Mouse (Mus musculus): Measurements from ENCODE around the gene Rin3. TPM values are rescaled to one million over a fixed set of nuclear protein-coding genes. Genes with fewer than 3 reads are reported as not detected.

Gene Rin3
- polyA plus RNA-seq, 1 experiment from 2014 or later: 17.7 TPM

DNA sequence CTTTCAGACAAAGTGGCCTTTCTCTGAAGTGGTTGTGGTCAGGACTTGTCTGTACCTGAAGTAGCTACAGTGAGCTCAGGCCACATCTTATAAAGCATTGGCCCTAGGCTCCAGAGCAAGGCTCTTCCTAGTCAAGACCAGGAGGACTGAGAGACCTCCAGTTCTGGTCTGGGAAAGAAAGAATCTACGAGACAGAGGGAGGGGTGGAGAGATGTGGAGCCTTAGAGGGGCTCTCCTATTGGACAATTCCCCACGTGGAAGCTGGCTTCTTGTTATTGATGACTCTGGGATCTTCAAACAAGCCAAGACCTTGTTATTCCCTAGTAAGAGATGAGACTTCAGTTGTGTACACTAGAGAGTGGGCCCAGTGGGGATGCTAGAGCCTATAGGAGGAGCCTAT, 6.0 kb downstream of the Rin3 start:
- no peak for TF ChIP-seq CTCF (IDR thresholded peaks at IDR 0.05)
- no peak for TF ChIP-seq EP300 (IDR thresholded peaks at IDR 0.05)
- Histone ChIP-seq H3K27ac (ENCODE audit: low read length) (peak overlapping the region; percentile 66), H3K9ac (replicated peaks; ENCODE audit: low read depth) (no peak overlapping the region), H3K27me3 (replicated peaks; ENCODE audit: insufficient read depth, low read length) (no peaks in the 10 kb centered on the region), H3K4me2 (replicated peaks; ENCODE audit: low read depth, low read length) (no peak overlapping the region), H3K36me3 (ENCODE audit: insufficient read depth, low read length) (no peaks in the 10 kb centered on the region), H3K4me3 (ENCODE audit: low read depth, low read length) (no peak overlapping the region), H3K4me1 (ENCODE audit: insufficient read depth, low read depth, low read length) (peaks cover 64% of the 10 kb centered on the region), H3K9me3 (ENCODE audit: low read length) (no peaks in the 10 kb centered on the region)
- DNase-seq (ENCODE audit: low spot score) (no peak), ATAC-seq (no peak)
- 43% methylated on average over 2 of the region's 2 CpGs for WGBS

DNA sequence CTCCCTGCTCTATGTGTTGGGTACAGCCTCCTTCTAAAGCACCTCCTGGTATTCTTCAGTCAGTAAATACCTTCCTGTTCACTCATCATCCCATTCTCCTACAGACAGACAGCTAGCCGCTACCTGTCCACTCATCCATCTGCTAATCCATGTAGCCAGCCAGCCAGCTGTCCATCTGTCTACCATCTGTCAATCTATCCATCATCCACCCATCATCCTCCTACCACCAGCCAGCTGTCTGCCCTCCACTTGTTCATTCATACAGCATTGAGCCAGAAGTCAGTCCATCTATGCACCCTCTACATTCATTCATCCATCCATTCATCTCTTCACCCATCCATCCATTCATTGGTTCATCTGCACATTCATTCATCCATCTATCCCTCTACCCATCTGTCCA, 6.7 kb downstream of the Rin3 start:
- ATAC-seq: no peak

DNA sequence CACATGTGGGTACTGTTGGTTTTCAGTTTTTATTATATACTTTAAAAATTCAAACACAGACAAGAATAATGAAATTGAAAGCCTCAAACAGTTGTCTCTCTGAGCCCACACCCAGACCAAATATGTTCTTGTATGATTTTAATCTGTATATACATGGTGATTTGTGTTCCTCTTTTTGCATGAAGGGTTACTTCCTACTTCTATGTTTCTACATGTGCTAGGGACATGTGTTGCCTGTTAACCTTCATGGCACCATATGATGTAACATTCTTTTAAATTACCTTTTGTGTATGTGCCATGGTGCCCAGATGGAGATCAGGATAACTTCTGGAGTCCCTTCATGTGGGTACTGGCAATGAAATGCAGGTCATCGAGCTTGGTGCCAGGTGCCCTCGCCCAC, 7.8 kb downstream of the Rin3 start:
- Histone ChIP-seq H3K4me2 (replicated peaks; ENCODE audit: low read depth, low read length) (no peak overlapping the region), H3K4me1 (ENCODE audit: insufficient read depth, low read depth, low read length) (peaks cover 56% of the 10 kb centered on the region), H3K27me3 (replicated peaks; ENCODE audit: insufficient read depth, low read length) (no peaks in the 10 kb centered on the region), H3K36me3 (ENCODE audit: insufficient read depth, low read length) (no peaks in the 10 kb centered on the region), H3K27ac (ENCODE audit: low read length) (no peak overlapping the region), H3K9ac (replicated peaks; ENCODE audit: low read depth) (no peak overlapping the region), H3K4me3 (ENCODE audit: low read depth, low read length) (no peak overlapping the region), H3K9me3 (ENCODE audit: low read length) (no peaks in the 10 kb centered on the region)
- ATAC-seq (no peak), DNase-seq (ENCODE audit: low spot score) (no peak)
- WGBS: 89% methylated on average over 2 of the region's 2 CpGs
- TF ChIP-seq CTCF (IDR thresholded peaks at IDR 0.05) (no peak), EP300 (IDR thresholded peaks at IDR 0.05) (no peak)

More for the DNA sequence above, 6.7 kb downstream of the Rin3 start:
- Histone ChIP-seq H3K4me3 (ENCODE audit: low read depth, low read length) (no peak overlapping the region), H3K27me3 (replicated peaks; ENCODE audit: insufficient read depth, low read length) (no peaks in the 10 kb centered on the region), H3K4me1 (ENCODE audit: insufficient read depth, low read depth, low read length) (peaks cover 64% of the 10 kb centered on the region), H3K27ac (ENCODE audit: low read length) (no peak overlapping the region), H3K4me2 (replicated peaks; ENCODE audit: low read depth, low read length) (no peak overlapping the region), H3K36me3 (ENCODE audit: insufficient read depth, low read length) (no peaks in the 10 kb centered on the region), H3K9ac (replicated peaks; ENCODE audit: low read depth) (no peak overlapping the region), H3K9me3 (ENCODE audit: low read length) (no peaks in the 10 kb centered on the region)
- TF ChIP-seq CTCF (IDR thresholded peaks at IDR 0.05) (no peak), EP300 (IDR thresholded peaks at IDR 0.05) (no peak)
- 100% methylated on average over 1 of the region's 1 CpGs for WGBS
- no peak for DNase-seq (ENCODE audit: low spot score)

DNA sequence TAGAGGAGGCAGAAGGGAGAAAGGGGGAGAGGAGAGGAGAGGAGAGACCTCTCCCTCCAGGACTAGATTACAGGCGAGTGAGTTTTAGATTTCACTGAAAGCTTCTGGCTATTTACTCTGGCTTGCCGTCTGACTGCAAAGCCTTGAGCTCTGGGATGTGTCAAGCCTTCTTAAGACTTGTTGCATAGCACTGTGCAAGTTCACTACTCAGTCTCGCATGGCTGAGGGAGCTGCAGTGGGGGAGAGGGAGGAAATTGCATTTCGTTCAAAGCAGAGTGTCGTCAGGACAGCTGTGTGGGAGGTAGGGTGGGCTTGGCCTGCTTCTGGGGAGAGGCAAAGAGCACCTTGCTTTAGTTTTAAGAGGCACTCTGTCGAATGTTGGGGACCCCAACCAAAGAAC, 8.8 kb downstream of the Rin3 start:
- Histone ChIP-seq H3K4me1 (ENCODE audit: insufficient read depth, low read depth, low read length) (peaks cover 48% of the 10 kb centered on the region), H3K27ac (ENCODE audit: low read length) (peak overlapping the region; percentile 39; the same call in 1 of the 2 replicates), H3K4me3 (ENCODE audit: low read depth, low read length) (no peak overlapping the region), H3K36me3 (ENCODE audit: insufficient read depth, low read length) (no peaks in the 10 kb centered on the region), H3K27me3 (replicated peaks; ENCODE audit: insufficient read depth, low read length) (no peaks in the 10 kb centered on the region), H3K4me2 (replicated peaks; ENCODE audit: low read depth, low read length) (no peak overlapping the region), H3K9ac (replicated peaks; ENCODE audit: low read depth) (no peak overlapping the region), H3K9me3 (ENCODE audit: low read length) (no peaks in the 10 kb centered on the region)
- TF ChIP-seq EP300 (IDR thresholded peaks at IDR 0.05) (no peak), CTCF (IDR thresholded peaks at IDR 0.05) (no peak)
- WGBS: 28% methylated on average over 6 of the region's 6 CpGs
- no peak for DNase-seq (ENCODE audit: low spot score)
- no peak for ATAC-seq

DNA sequence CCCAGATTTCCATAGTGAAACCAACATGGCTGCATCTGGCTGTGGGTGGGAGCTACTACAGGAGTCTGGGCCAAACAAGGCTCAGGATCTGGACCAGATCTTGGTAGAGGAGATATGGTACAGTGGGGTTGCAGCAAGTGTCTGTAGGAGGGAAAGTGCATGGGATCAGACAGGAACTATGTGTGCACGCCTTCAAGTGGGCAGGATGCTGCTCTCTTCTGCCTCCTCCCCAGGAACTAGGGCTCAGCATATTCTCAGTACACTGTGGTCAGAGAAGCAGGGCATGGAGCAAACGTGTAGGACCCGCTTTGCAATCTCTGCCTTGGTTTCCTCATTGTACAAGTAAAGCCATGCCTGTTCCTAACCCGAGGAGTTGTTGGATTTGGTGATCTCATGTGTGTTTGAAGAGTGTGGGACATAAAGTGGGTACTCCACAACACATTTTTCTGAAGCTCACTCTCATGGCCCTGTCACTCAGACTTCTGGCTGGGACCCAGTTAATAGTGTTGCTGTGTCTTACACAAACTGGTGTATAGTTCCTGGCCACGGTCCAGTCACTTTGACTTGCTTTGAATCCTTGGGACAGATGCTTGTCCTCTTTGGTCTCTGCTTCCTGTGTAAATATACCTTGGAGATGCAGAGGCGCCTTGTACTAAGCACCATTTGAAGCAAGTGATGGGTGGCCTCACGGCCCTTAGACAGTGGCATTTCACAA, 9.8 kb downstream of the Rin3 start:
- no peaks in the 10 kb centered on the region for H3K27me3 ChIP-seq (replicated peaks; ENCODE audit: insufficient read depth, low read length)
- peaks cover 44% of the 10 kb centered on the region for H3K4me1 ChIP-seq (ENCODE audit: insufficient read depth, low read depth, low read length)
- 25% methylated on average over 7 of the region's 7 CpGs for WGBS
- H3K4me3 ChIP-seq (ENCODE audit: low read depth, low read length): no peak overlapping the region
- H3K27ac ChIP-seq (ENCODE audit: low read length): peak overlapping the region; percentile 39; the same call in 1 of the 2 replicates
- ATAC-seq (peak; percentile 44), DNase-seq (ENCODE audit: low spot score) (peak; percentile 76)
- H3K36me3 ChIP-seq (ENCODE audit: insufficient read depth, low read length): no peaks in the 10 kb centered on the region
- TF ChIP-seq EP300 (IDR thresholded peaks at IDR 0.05) (peak; percentile 15; the same call in 1 of the 2 replicates), CTCF (IDR thresholded peaks at IDR 0.05) (0 out of 2 replicates have a peak, but pooled peaks have one; percentile 13)
- H3K9me3 ChIP-seq (ENCODE audit: low read length): no peaks in the 10 kb centered on the region
- H3K4me2 ChIP-seq (replicated peaks; ENCODE audit: low read depth, low read length): no peak overlapping the region
- H3K9ac ChIP-seq (replicated peaks; ENCODE audit: low read depth): no peak overlapping the region

DNA sequence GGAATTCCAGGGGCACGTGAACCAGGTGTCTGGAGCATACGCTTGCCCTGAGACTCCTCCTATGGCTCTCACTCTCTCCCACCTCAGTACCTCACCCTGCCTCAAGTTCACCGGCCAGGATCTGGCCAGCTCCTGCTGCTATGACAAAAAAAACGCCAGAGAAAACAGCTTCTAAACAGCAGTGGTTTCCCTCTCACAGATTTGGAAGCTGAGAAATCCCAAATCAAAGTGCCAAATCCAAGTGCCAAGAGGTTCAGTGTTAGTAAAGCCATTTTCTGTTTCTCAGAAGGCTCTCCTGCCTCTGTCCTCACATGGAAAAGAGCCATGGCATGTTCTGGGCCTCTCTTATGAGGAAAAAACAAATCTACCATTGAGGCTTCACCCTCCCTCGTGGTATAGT, 11.8 kb downstream of the Rin3 start:
- Histone ChIP-seq H3K9me3 (ENCODE audit: low read length) (no peaks in the 10 kb centered on the region), H3K4me2 (replicated peaks; ENCODE audit: low read depth, low read length) (no peak overlapping the region), H3K27me3 (replicated peaks; ENCODE audit: insufficient read depth, low read length) (no peaks in the 10 kb centered on the region), H3K36me3 (ENCODE audit: insufficient read depth, low read length) (no peaks in the 10 kb centered on the region), H3K4me1 (ENCODE audit: insufficient read depth, low read depth, low read length) (peaks cover 26% of the 10 kb centered on the region), H3K9ac (replicated peaks; ENCODE audit: low read depth) (no peak overlapping the region), H3K27ac (ENCODE audit: low read length) (peak overlapping the region; percentile 16; the same call in 1 of the 2 replicates), H3K4me3 (ENCODE audit: low read depth, low read length) (no peak overlapping the region)
- no peak; the same call in 1 of the 2 replicates for ATAC-seq
- no peak for DNase-seq (ENCODE audit: low spot score)
- TF ChIP-seq CTCF (IDR thresholded peaks at IDR 0.05) (no peak), EP300 (IDR thresholded peaks at IDR 0.05) (no peak)
- 74% methylated on average over 5 of the region's 5 CpGs for WGBS

Data from lung, postnatal 0 days (tissue).